Mouse (Mus musculus) embryo, embryonic 11.5 days (tissue): ENCODE data around the gene Sema4d.
"Not testable (repeated sequence)": the region's sequence is repeated elsewhere in the genome, so short reads cannot be mapped to it uniquely, and the experiment has no call there.

Experiments used
- DNase-seq: peaks from one replicate; pipeline ENCODE4 v3.0.0-alpha.2; 2012; ENCODE audit warnings: low read depth, low spot score

Sema4d gene

DNA sequence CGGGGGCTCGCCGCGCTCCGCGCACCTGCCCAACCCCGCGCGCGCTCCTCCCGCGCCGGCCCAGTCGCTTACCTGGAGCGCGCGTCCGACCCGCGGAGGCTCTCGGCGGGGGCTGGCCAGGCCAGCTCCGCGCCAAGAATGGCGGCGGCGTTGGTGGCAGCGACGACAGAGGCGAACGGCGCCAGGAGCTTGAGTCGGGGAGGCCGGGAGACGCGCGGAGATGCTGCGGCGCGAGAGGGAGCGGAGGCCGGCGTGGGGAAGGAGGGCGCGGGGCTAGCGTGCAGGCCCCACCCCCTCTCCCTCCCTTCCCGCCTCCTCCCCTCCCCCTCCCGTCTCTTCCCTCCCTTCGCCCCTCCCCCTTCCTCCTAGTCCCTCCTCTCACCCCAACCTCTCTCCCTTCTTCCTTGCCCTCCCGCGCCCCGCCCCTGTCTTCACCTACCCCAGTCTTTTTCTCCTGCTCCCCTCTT, at the start of gene Sema4d:
Gene Sema4d, minus strand, starts transcription at position 323 of the 467 bp plus-strand sequence.
- peak; percentile 69 for DNase-seq

DNA sequence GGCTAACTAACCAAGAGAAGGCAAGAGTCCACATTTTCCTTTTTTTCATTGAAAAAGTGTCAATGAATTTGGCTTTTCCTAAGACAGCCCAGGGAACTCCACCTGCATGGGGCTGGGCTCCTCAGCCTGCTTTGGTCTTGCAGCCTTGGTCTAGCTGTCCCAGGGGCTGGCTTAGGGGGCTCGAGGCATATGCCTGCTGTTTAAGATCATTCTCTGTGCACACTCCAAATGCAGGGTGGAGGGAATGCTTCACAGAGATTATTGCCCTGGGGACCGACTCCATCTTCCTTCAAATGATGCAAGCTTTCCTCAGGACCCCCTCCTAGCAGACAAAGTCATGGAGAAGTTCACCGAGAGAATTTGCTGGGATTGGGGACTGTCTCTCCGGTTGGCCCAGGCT, 49.8 kb upstream of the Sema4d start:
- no peak for DNase-seq

DNA sequence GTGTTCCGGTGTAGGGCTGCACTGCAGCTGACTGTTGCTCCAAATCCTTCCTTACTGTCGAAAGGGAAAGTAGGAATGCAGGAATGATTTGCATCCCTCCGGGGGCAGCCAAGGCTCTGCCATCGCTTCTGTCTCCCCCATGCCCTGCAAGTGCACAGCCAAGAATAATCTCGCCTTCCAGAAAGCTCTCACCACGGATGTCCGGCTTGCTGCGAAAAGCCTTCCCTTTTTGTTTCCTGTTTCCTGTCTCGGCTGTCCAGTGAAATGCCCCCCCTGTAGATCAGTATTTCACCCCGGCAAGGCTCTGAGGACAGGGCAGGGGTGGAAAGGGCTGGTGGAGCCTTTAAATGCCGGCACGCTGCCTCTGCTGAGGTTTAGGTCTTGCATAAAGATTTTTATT, 49.2 kb upstream of the Sema4d start:
- DNase-seq, result no peak

DNA sequence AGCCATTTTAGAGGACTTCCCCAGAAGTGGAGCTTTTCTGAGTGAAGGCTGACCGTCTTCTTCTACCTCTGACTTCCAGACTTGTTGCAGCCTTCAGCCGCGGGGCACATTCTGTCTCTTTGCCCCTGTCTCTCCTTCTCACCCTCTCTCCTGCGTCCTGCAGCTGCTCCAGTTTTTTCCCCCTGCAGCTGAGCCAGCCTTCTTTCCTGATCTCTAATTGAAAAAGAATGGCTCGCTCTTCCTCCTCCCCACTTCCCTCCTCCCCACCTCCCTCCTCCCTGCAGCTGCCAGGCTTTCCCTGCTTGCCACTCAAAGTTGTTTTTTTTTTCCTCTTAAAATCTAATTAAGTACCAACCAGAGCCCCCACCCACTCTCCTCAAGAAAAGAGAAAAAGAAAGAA, 48.6 kb upstream of the Sema4d start:
- no peak for DNase-seq

DNA sequence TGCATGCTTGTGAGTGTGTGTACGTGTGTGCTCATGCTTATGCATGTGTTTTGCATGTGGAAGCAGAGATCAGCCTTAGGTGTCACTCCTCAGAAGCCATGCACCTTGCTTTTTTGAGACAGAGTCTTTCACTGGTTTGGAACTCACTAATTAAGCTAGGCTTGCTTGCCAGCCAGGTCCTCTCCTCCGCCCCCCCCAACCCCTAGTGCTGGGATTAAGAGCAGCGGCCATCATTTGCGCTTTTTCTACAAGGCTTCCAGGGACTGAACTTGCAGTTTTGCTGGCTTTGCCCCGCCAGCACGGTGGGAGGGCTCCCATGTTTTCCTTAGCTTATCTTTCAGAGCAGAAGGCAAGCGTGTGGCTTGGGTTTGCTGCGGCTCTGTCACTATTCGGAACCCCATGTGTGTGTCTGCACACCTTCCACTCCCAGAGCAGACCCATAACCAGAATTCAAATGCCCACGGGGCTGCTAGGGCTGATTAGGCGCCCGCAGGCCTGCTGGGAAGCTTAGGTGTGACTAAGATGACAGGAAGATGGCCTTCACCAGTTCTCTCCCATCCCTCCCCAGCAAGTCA, 48.1 kb upstream of the Sema4d start:
- no peak for DNase-seq

DNA sequence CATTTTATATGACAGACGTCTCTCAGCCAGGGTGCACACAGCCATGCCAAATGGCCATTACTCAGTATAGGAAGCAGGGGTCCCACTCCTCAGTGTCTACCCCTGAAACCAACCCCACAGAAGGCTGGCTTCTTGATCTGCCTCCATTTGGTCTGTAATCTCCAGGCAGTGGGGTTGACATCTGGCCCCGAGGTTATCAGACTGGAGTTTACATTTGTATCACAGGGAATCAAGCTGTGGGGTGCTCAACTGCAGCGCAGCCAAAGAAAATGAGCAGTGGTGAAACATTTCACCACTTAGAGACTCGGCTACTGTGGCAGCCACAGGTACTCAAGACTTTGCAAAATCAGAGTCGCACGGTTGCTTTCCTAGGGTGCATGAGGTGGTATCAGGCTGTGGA, 47.2 kb upstream of the Sema4d start:
- DNase-seq, result no peak

DNA sequence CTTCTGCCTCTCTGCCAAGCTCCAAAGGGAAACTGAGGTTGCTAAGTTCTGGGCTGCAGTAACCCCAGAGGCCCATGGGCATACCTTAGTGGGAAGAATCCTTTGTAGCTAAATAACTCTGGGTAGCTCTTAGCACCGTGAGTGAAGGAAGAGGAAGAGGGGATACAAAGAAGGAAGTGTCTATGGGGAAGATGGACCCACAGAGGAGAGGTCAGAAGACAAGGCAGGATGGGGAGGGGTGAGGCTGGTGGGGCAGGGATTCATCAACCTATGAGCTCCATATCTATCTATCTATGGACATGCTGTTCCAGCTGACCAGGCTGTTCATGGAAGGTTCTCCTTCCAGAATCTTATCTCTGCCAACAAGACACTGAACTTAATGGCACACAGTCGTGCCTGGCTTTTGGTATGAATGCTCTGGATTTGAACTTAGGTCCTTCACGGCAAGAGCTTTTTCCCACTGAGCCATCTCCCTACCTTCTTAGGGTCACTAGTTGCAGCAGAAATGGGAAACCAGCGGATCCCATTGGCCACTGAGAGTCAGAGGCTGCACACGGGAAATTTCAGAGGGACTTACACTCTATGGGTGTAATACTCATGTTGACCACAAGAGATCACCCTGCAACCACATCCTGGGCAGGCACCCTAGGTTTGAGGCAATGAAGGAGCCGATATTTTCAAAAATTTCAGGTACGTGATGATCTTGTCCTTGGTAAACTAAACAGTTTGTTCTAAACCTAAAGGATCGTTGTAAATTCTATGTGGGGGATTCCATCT, 45.9 kb upstream of the Sema4d start:
- DNase-seq, result no peak

DNA sequence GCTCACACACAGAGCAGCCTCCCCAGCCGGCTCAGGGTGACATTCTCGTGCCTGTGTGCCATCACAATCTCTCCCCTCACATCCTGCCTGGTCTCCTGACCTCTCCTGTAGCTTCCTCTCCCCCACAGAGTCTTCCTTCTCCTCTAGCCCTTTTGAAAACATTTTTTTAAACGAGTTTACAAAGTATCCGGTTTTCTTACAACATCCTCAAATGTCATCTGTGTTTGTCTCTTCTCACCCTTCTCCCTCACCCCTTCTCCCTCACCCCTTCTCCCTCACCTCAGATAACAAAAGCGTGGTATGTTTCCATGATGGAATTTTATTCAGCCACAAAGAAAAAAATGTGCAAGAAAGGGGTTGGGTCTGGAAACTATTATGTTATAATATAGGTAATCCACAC, 43.9 kb upstream of the Sema4d start:
- DNase-seq, result no peak

DNA sequence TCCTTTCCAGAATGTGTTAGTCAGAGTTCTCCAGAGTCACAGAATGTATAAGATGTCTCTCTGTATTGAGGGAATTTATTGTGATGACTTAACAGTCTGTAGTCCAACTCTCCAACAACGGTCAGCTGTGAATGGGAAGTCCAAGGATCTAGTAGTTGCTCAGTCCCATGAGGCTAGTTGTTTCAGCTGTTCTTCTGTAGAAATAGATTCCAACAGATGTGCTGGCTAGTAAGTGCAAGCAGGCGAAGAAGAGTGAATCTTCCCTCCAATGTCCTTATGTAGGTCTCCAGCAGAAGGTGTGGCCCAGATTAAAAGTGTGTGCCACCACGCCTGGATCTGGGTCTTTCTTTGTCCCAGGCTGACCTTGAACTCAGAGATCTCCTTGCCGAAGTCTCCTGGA, 41.7 kb upstream of the Sema4d start:
- DNase-seq, result not testable (repeated sequence)

DNA sequence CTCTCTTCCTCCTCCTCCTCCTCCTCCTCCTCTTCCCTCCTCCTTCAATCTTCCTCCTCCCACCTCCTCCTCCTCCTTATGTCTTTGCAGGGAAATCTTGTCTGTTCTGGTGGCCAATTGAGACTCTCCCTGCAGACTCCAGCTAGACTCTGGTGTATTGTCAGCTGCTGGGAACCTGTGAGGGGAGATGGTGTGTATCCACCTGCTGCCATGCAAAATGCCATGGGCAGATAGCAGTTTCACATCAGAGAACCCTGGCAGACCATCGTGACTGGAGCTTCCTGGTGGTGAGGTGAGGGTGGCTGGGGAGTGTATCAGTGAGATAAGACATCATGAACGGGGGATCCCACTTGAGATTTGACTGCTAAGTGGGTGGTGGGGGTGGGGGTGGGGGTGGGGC, 41.0 kb upstream of the Sema4d start:
- DNase-seq, result no peak

DNA sequence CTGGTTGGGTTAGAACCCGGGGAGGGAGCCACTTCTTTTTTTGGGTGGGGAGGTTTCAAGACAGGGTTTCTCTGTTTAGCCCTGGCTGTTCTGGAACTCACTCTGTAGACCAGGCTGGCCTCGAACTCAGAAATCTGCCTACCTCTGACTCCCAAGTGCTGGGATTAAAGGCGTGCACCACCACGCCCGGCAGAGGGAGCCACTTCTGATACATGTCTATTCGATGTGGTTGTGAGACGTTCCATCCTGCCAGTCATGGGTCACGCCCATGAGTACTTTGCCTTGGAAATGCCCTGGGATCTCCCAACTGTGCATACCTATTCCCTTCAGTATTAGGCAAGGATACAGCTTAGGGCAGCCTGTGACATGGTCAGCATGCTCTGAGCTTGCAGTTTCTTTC, 40.5 kb upstream of the Sema4d start:
- DNase-seq, result not testable (repeated sequence)

DNA sequence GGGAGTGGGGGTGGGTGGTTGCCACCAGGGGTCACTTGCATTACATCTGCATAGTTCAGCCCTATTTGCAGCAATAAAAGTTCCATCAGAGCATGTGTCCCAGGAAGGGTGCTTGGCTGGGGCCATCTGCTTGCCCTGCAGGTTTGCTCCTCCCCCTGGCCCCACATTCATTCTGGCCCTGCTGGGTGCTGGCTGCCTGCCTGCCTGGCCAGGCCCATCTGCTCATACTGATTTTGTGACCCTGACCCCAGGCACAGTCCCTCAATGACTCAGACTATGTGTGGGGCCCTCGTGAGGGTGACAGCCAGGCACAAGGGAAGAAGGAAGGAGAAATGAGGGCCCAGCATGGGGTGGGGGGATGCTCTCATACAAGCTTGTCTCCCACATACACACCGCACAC, 40.1 kb upstream of the Sema4d start:
- DNase-seq, result no peak

DNA sequence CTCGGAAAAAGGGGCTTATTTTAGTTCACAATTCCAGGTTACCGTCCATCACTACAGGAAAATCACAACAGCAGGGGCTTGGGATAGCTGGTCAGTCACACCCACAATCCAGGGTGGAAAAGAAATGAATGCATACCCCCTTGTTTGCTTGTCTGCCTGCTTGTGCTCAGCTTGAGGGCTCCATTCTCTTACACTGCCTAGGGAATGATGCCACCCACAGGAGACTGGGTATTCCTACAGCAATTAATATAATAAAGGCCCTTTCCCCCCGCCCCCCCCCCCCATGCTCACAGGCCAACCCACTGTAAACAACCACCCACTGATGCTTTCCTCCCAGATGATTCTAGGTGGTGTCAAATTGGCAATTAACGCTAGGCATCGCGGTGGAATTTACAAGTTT, 38.9 kb upstream of the Sema4d start:
- DNase-seq, result no peak

DNA sequence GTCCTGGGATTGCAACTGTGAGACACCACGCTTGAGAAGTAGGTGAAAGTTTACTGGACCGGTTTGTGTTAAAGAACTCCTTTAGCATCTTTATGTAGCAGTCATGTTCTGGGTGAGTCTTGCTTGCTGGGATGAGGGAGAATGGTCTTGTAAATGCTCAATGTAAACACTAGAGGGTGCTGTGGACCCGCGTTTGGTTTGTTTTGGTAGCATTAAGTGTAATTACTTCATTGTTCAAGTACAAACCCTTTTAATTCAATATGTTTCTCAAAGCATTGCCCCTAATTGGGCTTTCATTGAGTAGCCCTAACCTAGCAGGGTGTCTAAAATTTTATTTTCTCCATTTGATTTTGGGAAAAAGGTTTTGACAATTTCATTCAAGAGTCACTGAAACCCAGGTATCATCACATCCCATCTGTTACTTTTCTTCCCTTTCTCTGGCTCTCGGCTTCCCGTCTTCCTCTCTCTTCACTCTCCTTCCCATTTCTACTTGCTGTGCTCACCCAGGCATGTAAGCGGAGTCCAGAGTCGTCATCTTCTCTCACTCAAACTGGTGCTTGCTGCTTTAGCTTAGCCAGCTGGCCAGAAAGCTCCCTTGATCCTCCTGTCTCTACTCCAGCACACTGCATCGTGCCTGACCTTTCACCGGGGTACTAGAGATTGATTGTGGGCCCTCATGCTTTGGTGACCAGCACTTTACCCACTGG, 37.4 kb upstream of the Sema4d start:
- no peak for DNase-seq

DNA sequence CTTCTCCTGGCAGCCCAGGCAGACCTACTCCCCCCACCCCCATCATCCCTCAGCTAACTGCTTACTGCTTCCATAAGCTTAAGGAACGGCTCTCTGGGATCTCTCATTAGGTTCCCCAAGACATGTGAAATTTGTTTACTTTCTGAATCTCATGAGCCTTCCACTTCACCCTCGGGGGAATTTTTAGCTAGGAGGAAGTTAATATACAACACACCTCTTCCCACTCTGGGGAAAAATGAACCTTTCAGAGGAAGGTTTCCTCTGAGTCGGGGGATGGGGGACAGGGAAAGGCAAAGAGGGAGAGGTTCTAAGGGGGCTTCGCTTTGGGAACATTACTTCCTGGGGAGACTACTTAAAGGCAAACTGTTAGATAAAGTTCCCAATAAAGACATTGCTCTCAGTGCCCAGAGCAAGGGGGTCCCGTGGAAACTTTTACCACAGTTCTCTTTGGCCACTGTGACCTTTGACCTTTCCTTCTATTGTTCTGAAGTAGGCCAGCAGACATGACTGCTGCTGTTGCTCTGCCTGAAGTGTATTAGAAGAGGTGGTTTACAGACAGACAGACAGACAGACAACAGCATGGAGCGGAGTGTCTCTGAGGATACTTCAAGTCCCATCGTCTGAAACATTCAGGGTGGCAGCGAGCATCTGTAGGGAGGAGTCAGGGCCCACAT, 30.4 kb upstream of the Sema4d start:
- DNase-seq, result no peak

DNA sequence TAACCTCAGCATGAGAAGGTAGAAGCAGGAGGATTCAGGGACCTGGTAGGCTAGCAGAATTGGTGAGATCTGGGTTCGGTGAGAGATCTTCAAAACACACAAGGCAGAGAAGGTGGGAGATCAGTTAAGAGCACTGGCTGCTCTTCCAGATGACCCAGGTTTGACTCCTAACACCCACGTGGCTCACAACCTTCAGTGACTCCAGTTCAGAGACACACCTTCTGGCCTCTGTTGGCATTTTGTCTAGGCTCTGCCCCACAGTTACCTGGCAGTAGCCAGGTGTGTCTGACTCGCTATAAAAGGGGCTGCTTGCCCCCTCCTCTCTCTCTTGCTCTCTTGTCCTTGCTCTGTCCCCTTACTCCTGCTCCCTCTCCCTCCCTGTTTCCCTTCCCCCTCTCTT, 28.4 kb upstream of the Sema4d start:
- no peak for DNase-seq

DNA sequence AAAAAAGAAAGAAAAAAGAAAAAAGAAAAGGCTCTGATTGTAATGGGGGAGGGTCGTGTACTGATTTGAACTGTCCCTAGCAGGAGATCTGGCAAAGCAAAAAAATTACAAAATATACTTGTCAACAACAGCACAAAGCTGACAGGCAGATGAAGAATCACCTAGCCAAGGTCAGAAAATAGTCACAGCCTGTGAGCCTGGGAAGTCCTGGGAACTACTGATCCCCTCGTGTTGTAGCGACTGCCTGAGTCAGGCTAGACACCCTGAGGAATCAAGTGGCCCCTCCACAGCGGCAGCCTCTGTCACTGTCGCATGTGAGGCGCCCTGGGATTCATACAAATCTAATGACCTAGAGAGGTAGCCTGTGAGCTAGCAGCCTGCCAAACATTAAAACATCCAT, 25.8 kb upstream of the Sema4d start:
- no peak for DNase-seq

DNA sequence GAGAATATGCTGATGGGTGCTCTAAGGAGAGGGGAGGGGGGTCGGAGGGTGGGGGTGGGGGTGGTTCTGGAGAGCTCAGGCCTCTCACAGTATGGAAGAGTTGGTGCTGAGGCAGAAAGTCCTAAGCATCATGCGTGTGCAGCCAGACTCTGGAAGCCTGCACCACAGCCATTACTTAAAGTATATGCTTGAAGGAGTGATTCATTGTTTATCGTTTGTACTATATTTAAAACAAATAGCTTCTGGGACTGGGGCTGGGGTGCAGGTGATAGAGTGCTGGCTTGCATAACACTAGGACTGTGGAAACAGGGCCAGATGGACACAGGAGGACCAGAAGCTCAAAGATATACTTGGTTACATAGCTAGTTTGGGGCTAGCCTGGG, 25.4 kb upstream of the Sema4d start:
- no peak for DNase-seq

DNA sequence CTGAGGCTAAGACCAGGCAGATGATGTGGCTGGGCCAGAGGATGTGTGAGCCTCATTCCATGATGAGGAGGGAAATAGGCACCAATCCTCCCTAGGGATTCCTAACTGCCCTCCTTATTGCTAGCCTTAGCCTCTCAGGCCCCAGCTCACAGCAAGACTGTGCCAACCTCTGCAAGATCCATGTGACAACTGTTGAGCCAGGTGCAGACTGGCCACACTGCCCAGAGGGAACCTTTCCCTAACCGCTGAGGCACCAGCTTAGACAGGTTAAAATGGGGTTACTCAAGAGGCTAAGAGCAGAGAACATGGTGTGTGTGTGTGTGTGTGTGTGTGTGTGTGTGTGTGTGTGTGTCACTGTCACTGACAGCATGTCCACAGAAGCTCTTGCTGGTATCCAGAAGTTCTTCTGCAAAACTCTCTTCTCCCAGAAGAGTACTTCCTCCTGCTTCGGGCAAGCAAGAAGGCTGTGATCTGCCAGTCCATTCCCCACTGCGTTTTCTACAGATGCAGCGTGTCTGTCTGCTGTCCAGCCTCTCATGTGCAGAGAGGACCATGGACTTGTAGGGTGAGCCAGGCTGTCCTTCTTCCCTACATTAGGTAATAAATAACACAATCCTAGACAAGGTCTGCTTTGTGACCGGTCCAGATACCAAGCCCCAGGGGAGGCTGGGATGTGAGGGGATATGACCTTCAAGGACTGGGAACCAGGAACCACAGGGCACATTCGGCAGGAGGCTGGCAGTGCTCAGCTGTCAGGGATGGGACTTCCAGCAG, 24.8 kb upstream of the Sema4d start:
- no peak for DNase-seq

DNA sequence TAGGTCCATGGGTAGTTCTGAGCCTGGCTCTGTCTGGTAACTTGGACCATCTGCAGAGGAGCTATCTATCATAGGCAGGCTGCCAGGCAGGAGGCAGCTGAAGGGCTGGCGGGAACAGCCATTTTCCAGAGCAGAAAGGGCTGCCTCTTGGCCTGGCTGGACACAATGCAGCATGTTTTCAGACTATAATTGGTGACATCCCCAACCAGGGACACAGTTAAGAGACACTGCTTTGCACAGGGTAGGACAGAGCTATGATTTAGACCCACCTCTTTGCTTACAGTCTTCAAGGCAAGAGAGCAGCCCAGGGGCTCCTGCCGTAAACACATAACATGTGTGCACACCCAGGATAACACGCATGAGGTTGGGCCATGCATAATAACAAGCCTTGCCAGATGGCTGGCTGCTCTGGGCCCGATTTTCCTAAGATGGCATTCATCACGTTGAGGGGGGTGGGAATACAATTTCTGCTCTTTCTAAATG, 23.1 kb upstream of the Sema4d start:
- no peak for DNase-seq

DNA sequence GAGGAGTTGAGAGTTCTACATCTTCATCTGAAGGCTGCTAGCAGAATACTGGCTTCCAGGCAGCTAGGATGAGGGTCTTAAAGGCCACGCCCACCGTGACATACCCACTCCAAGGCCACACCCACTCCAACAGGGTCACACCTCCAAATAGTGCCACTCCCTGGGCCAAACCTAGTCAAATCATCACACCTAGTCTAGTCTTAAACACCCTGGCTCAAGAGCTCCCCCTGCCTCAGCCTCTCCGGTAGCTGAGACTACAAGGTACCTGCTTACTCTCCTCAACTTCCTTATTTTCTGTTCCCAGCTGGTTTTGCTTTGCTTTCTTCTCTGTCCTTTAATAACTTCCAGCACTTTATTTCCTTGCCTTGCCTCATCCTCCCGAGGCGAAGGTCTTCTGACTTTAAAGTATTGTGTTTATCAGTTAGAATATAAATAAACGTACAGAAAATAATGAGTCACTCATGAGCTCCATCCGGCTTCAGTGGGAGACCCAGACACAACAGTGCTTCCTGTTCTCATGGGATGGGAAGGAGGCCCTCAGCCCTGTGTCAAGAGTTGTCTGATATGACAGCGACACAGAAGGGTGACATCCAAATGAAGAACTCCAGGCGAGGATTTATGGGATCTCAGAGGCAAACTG, 22.4 kb upstream of the Sema4d start:
- no peak for DNase-seq
